Mouse (Mus musculus): ENCODE data around the gene Msgn1. TPM values are rescaled to one million over a fixed set of nuclear protein-coding genes. Genes with fewer than 3 reads are reported as not detected.

Msgn1 gene
- polyA plus RNA-seq, 1 experiment, result 0.27 TPM

DNA sequence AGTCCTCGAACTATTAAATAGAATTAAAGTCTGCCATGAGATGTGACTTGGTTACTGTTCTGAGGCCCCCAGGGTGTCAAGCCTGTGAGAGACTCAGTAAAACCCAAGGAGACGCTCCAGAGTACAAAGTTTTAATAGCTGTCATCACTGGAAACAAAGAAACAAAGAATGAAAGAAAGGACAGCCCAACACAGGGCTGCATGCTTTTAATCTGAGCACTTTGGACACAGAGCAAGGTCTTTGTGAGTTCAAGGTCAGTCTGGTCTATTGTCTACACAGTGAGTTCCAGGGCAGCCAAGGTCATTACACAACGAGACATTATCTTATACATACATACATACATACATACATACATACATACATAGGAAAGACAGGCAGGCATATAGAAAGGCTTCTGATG is 7.7 kb upstream of the Msgn1 start:
- WGBS, result 96% methylated on average over 3 of the region's 3 CpGs
- Histone ChIP-seq H3K27me3 (ENCODE audit: control insufficient read depth, insufficient read depth, low read length) (no peaks in the 10 kb centered on the region), H3K36me3 (ENCODE audit: control insufficient read depth, insufficient read depth, low read length) (no peaks in the 10 kb centered on the region), H3K27ac (ENCODE audit: control insufficient read depth, insufficient read depth, low read length) (no peak overlapping the region), H3K4me3 (ENCODE audit: control insufficient read depth, insufficient read depth, low read length) (no peak overlapping the region), H3K4me1 (replicated peaks; ENCODE audit: control insufficient read depth, insufficient read depth, low read length) (no peaks in the 10 kb centered on the region; the same call in 1 of the 2 replicates)
- no peak for TF ChIP-seq POLR2A (IDR thresholded peaks at IDR 0.05; ENCODE audit: control insufficient read depth, extremely low read depth, insufficient read depth, low read length, poor library complexity)
- no peak for TF ChIP-seq CTCF (IDR thresholded peaks at IDR 0.05; ENCODE audit: borderline replicate concordance, control insufficient read depth, extremely low read depth, insufficient read depth, low read length, poor library complexity)
- no peak for DNase-seq

DNA sequence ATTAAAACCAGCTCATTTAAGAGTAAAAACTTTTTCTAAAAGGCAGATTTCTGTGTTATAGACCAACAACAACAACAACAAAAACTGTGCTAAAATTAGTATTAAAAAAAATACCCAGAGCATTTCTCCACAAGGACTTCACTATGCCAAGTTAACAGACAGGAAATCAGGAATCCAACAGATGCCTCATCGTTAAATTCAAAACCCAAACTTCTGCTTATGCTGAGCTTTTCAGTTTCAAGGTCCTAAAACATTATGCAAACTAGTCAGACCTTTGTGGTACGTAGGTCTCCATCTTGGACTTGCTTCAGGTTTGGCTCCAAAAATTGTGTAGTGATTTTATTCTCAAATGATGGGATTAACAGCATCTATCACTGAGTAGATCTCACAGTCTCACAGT is 6.8 kb upstream of the Msgn1 start:
- H3K4me1 ChIP-seq (replicated peaks; ENCODE audit: control insufficient read depth, insufficient read depth, low read length), result peaks cover 2% of the 10 kb centered on the region; the same call in 1 of the 2 replicates
- no peak overlapping the region for H3K4me3 ChIP-seq (ENCODE audit: control insufficient read depth, insufficient read depth, low read length)
- DNase-seq, result no peak
- no peaks in the 10 kb centered on the region for H3K27me3 ChIP-seq (ENCODE audit: control insufficient read depth, insufficient read depth, low read length)
- no peaks in the 10 kb centered on the region for H3K36me3 ChIP-seq (ENCODE audit: control insufficient read depth, insufficient read depth, low read length)
- H3K27ac ChIP-seq (ENCODE audit: control insufficient read depth, insufficient read depth, low read length), result no peak overlapping the region
- 63% methylated on average over 2 of the region's 2 CpGs for WGBS
- TF ChIP-seq POLR2A (IDR thresholded peaks at IDR 0.05; ENCODE audit: control insufficient read depth, extremely low read depth, insufficient read depth, low read length, poor library complexity), result no peak
- no peak for TF ChIP-seq CTCF (IDR thresholded peaks at IDR 0.05; ENCODE audit: borderline replicate concordance, control insufficient read depth, extremely low read depth, insufficient read depth, low read length, poor library complexity)

DNA sequence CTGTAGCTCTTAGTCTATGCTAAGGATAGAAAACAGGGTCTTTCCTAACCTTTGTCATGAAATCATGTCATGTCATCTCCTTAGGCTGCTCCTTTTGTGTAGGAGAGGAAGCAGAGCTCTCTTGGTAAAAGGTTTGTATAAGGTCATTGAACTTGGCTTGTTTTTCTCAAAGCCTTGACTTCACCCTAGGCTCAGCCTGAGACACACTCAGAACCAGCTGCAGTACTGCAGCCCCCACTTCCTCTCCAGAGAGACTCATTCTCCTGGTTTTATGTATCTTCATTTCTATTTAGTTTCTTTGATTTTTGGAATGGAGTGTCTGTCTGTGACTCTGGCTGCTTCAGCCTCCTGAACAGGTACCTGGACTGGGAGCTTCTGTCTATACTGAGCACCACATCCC is 6.0 kb upstream of the Msgn1 start:
- Histone ChIP-seq H3K4me3 (ENCODE audit: control insufficient read depth, insufficient read depth, low read length) (no peak overlapping the region), H3K4me1 (replicated peaks; ENCODE audit: control insufficient read depth, insufficient read depth, low read length) (peaks cover 2% of the 10 kb centered on the region; the same call in 1 of the 2 replicates), H3K36me3 (ENCODE audit: control insufficient read depth, insufficient read depth, low read length) (no peaks in the 10 kb centered on the region), H3K27ac (ENCODE audit: control insufficient read depth, insufficient read depth, low read length) (0 out of 2 replicates have a peak overlapping the region, but pooled peaks have one; percentile 25), H3K27me3 (ENCODE audit: control insufficient read depth, insufficient read depth, low read length) (no peaks in the 10 kb centered on the region)
- TF ChIP-seq POLR2A (IDR thresholded peaks at IDR 0.05; ENCODE audit: control insufficient read depth, extremely low read depth, insufficient read depth, low read length, poor library complexity) (no peak), CTCF (IDR thresholded peaks at IDR 0.05; ENCODE audit: borderline replicate concordance, control insufficient read depth, extremely low read depth, insufficient read depth, low read length, poor library complexity) (no peak)
- DNase-seq, result no peak

DNA sequence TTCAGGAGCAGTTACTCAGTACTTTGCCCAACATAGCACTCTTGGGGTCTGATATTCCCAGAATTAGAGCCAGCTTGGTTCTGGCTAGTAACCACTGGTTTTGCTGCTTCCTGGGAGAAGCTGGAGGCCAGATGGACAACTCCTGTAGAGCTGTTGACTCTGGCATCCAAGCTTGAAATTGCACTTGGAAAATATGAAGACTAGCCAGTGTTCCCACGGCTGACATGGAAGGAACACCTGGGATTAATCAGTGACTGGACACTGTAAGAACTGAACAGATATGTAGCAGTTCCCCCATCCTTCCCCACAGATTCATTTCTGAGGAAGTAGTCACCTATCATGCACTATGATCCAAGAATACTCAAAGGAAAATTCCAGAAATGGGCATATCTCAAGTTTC is 4.1 kb upstream of the Msgn1 start:
- Histone ChIP-seq H3K4me3 (ENCODE audit: control insufficient read depth, insufficient read depth, low read length) (no peak overlapping the region), H3K36me3 (ENCODE audit: control insufficient read depth, insufficient read depth, low read length) (no peaks in the 10 kb centered on the region), H3K27me3 (ENCODE audit: control insufficient read depth, insufficient read depth, low read length) (no peaks in the 10 kb centered on the region), H3K4me1 (replicated peaks; ENCODE audit: control insufficient read depth, insufficient read depth, low read length) (peaks cover 2% of the 10 kb centered on the region), H3K27ac (ENCODE audit: control insufficient read depth, insufficient read depth, low read length) (no peak overlapping the region)
- 92% methylated on average over 1 of the region's 1 CpGs for WGBS
- no peak for TF ChIP-seq CTCF (IDR thresholded peaks at IDR 0.05; ENCODE audit: borderline replicate concordance, control insufficient read depth, extremely low read depth, insufficient read depth, low read length, poor library complexity)
- TF ChIP-seq POLR2A (IDR thresholded peaks at IDR 0.05; ENCODE audit: control insufficient read depth, extremely low read depth, insufficient read depth, low read length, poor library complexity), result no peak
- DNase-seq, result no peak

DNA sequence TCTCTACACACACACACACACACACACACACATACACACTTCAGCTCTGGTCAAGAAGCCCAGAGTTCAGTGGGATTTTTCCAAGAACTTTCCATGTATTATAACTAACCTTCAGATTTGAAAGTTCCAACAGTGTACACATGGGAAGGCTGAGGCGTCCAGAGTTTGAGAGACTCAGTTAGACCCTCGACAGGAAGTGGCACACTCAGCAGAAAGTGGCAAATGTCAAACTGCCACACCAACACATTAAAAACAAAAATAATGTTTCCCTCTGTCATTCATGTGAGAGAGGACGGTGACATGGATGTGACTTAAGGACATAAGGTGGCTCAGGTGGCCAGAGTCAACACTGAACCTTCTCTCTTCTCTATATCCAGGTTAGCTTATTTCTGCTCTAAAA is 1.6 kb upstream of the Msgn1 start:
- Histone ChIP-seq H3K27ac (ENCODE audit: control insufficient read depth, insufficient read depth, low read length) (no peak overlapping the region), H3K4me1 (replicated peaks; ENCODE audit: control insufficient read depth, insufficient read depth, low read length) (peaks cover 2% of the 10 kb centered on the region), H3K4me3 (ENCODE audit: control insufficient read depth, insufficient read depth, low read length) (no peak overlapping the region), H3K36me3 (ENCODE audit: control insufficient read depth, insufficient read depth, low read length) (no peaks in the 10 kb centered on the region), H3K27me3 (ENCODE audit: control insufficient read depth, insufficient read depth, low read length) (no peaks in the 10 kb centered on the region)
- WGBS, result 18% methylated on average over 3 of the region's 3 CpGs
- no peak for TF ChIP-seq CTCF (IDR thresholded peaks at IDR 0.05; ENCODE audit: borderline replicate concordance, control insufficient read depth, extremely low read depth, insufficient read depth, low read length, poor library complexity)
- no peak for TF ChIP-seq POLR2A (IDR thresholded peaks at IDR 0.05; ENCODE audit: control insufficient read depth, extremely low read depth, insufficient read depth, low read length, poor library complexity)
- no peak for DNase-seq

DNA sequence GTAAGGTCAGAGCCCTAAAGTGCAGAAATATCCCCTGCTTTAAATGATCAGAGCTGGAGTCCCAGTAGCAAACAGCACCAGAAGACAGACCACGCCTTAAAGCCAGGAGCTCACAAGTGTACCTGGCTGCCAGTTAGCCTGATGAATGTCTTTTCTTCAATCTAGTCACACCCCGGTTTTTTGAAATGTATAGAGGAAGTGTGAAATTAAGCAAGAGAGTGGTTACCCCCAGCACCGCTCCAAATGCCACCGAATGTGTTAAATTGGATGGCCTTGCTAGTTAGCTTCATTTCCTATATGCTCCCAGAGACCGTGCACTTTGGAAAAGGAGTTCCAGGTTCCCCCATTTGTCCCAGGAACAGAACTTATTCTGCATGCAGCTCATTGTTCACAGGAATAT is 864 bp upstream of the Msgn1 start:
- TF ChIP-seq CTCF (IDR thresholded peaks at IDR 0.05; ENCODE audit: borderline replicate concordance, control insufficient read depth, extremely low read depth, insufficient read depth, low read length, poor library complexity) (no peak), POLR2A (IDR thresholded peaks at IDR 0.05; ENCODE audit: control insufficient read depth, extremely low read depth, insufficient read depth, low read length, poor library complexity) (no peak)
- Histone ChIP-seq H3K4me3 (ENCODE audit: control insufficient read depth, insufficient read depth, low read length) (no peak overlapping the region), H3K36me3 (ENCODE audit: control insufficient read depth, insufficient read depth, low read length) (no peaks in the 10 kb centered on the region), H3K27ac (ENCODE audit: control insufficient read depth, insufficient read depth, low read length) (no peak overlapping the region), H3K4me1 (replicated peaks; ENCODE audit: control insufficient read depth, insufficient read depth, low read length) (peaks cover 2% of the 10 kb centered on the region), H3K27me3 (ENCODE audit: control insufficient read depth, insufficient read depth, low read length) (no peaks in the 10 kb centered on the region)
- no peak for DNase-seq
- 38% methylated on average over 5 of the region's 5 CpGs for WGBS

DNA sequence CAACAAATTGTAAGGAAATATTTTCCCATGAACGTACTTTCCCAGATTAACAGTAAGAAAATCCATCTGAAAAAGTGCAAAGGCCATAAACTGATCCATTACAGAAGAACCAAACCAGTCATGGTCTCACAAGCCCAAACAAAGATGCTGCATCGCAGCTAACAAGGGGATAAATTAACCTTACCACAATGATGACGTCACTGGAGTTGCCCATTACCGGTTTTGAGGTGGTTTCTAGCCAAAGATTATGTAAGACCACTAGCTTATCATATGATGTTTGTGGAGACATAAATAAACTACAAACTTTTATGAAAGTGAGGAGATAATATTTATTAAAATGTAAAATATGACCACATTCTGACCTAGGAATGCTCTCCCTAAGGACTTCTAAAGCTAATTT is 2.5 kb downstream of the Msgn1 start:
- WGBS, result 77% methylated on average over 4 of the region's 4 CpGs
- H3K4me1 ChIP-seq (replicated peaks; ENCODE audit: control insufficient read depth, insufficient read depth, low read length), result peaks cover 2% of the 10 kb centered on the region
- H3K27me3 ChIP-seq (ENCODE audit: control insufficient read depth, insufficient read depth, low read length), result no peaks in the 10 kb centered on the region
- no peak for DNase-seq
- H3K27ac ChIP-seq (ENCODE audit: control insufficient read depth, insufficient read depth, low read length), result no peak overlapping the region
- no peak for TF ChIP-seq CTCF (IDR thresholded peaks at IDR 0.05; ENCODE audit: borderline replicate concordance, control insufficient read depth, extremely low read depth, insufficient read depth, low read length, poor library complexity)
- TF ChIP-seq POLR2A (IDR thresholded peaks at IDR 0.05; ENCODE audit: control insufficient read depth, extremely low read depth, insufficient read depth, low read length, poor library complexity), result no peak
- no peaks in the 10 kb centered on the region for H3K36me3 ChIP-seq (ENCODE audit: control insufficient read depth, insufficient read depth, low read length)
- H3K4me3 ChIP-seq (ENCODE audit: control insufficient read depth, insufficient read depth, low read length), result no peak overlapping the region
